Mouse (Mus musculus): ENCODE results near the gene Ing3.

GRCm38 (mm10) chr6:21977532-21977931, 28.2 kb downstream of the Ing3 start:
- TF ChIP-seq CTCF (IDR thresholded peaks at IDR 0.05; ENCODE audit: low read depth) (no peak), EP300 (optimal IDR thresholded peaks at IDR 0.05) (no peak)

Measured in stomach, postnatal 0 days (tissue).